8 mouse cellular contexts compared by ENCODE assay signal in the genomic region with DNA sequence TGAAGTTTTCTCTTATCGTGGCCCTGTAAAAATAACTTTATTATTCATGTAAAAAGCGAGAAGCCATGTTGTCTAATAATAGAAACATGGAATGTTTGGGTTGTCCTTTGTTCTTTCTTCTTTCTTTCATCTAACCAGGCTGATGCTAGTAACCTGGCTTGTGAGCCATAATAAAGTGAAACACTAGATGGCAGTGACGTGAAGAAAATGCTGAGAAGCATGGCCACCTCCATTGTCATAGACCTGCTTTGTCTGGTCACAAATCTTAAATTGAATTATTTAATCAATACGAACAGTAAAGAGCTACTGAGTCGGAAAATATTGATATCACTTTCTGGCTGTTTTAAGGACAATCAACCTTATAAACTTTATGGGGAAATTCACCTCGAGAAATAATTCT.
DNase-seq lines count a peak whose midpoint lies in the region; ATAC-seq lines count a peak whose summit lies in the region.

No protein-coding gene starts in this region.

- peak; percentile 22 to 86 for DNase-seq in adrenal gland, adult (ENCODE audit: inconsistent age in 2 of 2, low spot score in 1 of 2)
- DNase-seq in adrenal gland, postnatal 4 days (ENCODE audit: low spot score in 2 of 2): no peak
- peak; percentile 7 to 26 for DNase-seq in urinary bladder, postnatal 36 days (ENCODE audit: low spot score in 2 of 2)
- DNase-seq in urinary bladder, postnatal 10 days (ENCODE audit: low spot score): no peak
- DNase-seq in layer of hippocampus, adult 9-11 months: peak; percentile 16
- peak; percentile 5 for DNase-seq in naive thymus-derived CD4-positive, alpha-beta T cell, adult 2 months (ENCODE audit: low read depth)

- peak; percentile 94 for ATAC-seq in frontal cortex, adult (ENCODE audit: low TSS enrichment)
- ATAC-seq in erythroblast, adult 5-6 weeks (replicated peaks; ENCODE audit: low FRiP score, poor library complexity, severe bottlenecking): no peak

Comparison
In these comparisons a context has a peak if more than half of its experiments do, and no peak if none do; other contexts are left out.
1. DNase-seq: peak in adrenal gland, adult (2 of 2), urinary bladder, postnatal 36 days (2 of 2), layer of hippocampus, adult 9-11 months (single experiment) and naive thymus-derived CD4-positive, alpha-beta T cell, adult 2 months (single experiment); none in adrenal gland, postnatal 4 days (0 of 2) and urinary bladder, postnatal 10 days (single experiment).